8 mouse cellular contexts compared by ENCODE assay signal in the genomic region with DNA sequence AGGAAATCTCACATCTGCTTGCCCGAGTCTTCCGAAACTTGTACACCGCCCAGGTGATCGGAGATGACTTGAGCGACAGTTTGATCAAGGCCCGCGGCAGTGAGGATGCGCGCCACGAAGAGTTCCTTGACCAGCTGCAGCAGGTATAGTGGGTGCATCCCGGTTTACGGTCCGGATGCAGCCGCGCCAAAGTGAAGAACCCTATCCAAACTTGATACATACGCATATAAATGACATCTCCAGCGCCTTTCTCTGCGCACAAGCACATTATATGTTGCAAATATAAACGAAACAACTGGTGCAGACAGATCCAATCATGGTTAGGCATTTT. TPM values are rescaled to one million over a fixed set of nuclear protein-coding genes. Genes with fewer than 3 reads are reported as not detected.
DNase-seq lines count a peak whose midpoint lies in the region; ATAC-seq and TF ChIP-seq lines count a peak whose summit lies in the region.

No protein-coding gene starts in this region.

- no peaks in the 10 kb centered on the region for H3K27me3 ChIP-seq in testis, adult 2 months (ENCODE audit: control insufficient read depth, insufficient read depth, low read length)
- H3K27me3 ChIP-seq in liver, embryonic 13.5 days = peaks cover 20% of the 10 kb centered on the region

- DNase-seq in gastrocnemius, adult 2 months = no peak
- no peak for DNase-seq in gastrocnemius, postnatal 4 days (ENCODE audit: low spot score in 2 of 2)
- DNase-seq in testis, postnatal 14 days (ENCODE audit: low spot score) = no peak
- no peak for DNase-seq in liver, embryonic 13.5 days
- DNase-seq in right cerebral cortex, postnatal 4 days = no peak
- no peak for DNase-seq in Muller cell, postnatal 12 days (ENCODE audit: inconsistent ontology term)
- DNase-seq in layer of hippocampus, postnatal 36 days = no peak

- TF ChIP-seq POLR2A in testis, adult 2 months (IDR thresholded peaks at IDR 0.05; ENCODE audit: control insufficient read depth, low read depth, low read length) = no peak

- no peak for ATAC-seq in liver, embryonic 13.5 days (ENCODE audit: low read depth)

- peak overlapping the region; percentile 79 for H3K27ac ChIP-seq in gastrocnemius, adult 2 months
- H3K27ac ChIP-seq in testis, adult 2 months (ENCODE audit: control insufficient read depth, insufficient read depth, low read depth, low read length) = no peak overlapping the region; the same call in 1 of the 2 replicates
- H3K27ac ChIP-seq in liver, embryonic 13.5 days = no peak overlapping the region

- H3K4me3 ChIP-seq in gastrocnemius, adult 2 months = peak overlapping the region; percentile 86
- peak overlapping the region; percentile 95 for H3K4me3 ChIP-seq in testis, adult 2 months (ENCODE audit: control insufficient read depth, low read depth, low read length)
- H3K4me3 ChIP-seq in liver, embryonic 13.5 days (replicated peaks) = peak overlapping the region; percentile 58

- no peaks in the 10 kb centered on the region; the same call in none of the 2 replicates for H3K36me3 ChIP-seq in testis, adult 2 months (ENCODE audit: control insufficient read depth, insufficient read depth, low read length)
- no peaks in the 10 kb centered on the region for H3K36me3 ChIP-seq in liver, embryonic 13.5 days

- H3K4me2 ChIP-seq in liver, embryonic 13.5 days = peak overlapping the region; percentile 72

- WGBS in liver, embryonic 13.5 days (ENCODE audit: insufficient replicate concordance) = 3% methylated on average over 19 of the region's 19 CpGs

- TF ChIP-seq CTCF in gastrocnemius, adult 2 months (IDR thresholded peaks at IDR 0.05) = no peak
- TF ChIP-seq CTCF in testis, adult 2 months (IDR thresholded peaks at IDR 0.05; ENCODE audit: control insufficient read depth, insufficient read depth, insufficient replicate concordance, low read depth, low read length) = no peak

- H3K4me1 ChIP-seq in testis, adult 2 months (ENCODE audit: control insufficient read depth, insufficient read depth, low read length) = peaks cover 21% of the 10 kb centered on the region
- peaks cover 12% of the 10 kb centered on the region; the same call in 1 of the 2 replicates for H3K4me1 ChIP-seq in liver, embryonic 13.5 days (replicated peaks)

- intact Hi-C loops in gastrocnemius, adult 2 months (cut with DNase I) = no loop called here

- H3K9ac ChIP-seq in liver, embryonic 13.5 days = peak overlapping the region; percentile 40; the same call in 1 of the 2 replicates

- no peaks in the 10 kb centered on the region for H3K9me3 ChIP-seq in liver, embryonic 13.5 days (replicated peaks)

RNA-seq across cellular contexts. Expression of a gene that starts 0.5 kb away (rescaled TPM):
- total RNA-seq in gastrocnemius, adult 2 months (2021) = not detected
- under 1 TPM; 0.12 to 0.13 TPM for total RNA-seq in gastrocnemius, postnatal 4 days (2021)
- polyA plus RNA-seq in testis, adult 2 months (2012; rRNA removed) = 24.9 and 26.2 TPM in 2 replicates
- not detected in 2 replicates for polyA plus RNA-seq in liver, embryonic 13.5 days (2015; fragmentation: Nextera tagmentation; extraction: Ambion mirVana)
- total RNA-seq in layer of hippocampus, postnatal 36 days (2021) = 1 to 10 TPM; 4.3 to 4.4 TPM

RNA-seq across cellular contexts. Expression of a gene that starts 9.4 kb away (rescaled TPM):
- total RNA-seq in gastrocnemius, adult 2 months (2021) = 1 to 10 TPM; 7.6 to 9.6 TPM
- total RNA-seq in gastrocnemius, postnatal 4 days (2021) = 10 to 100 TPM; 16.5 to 17.2 TPM
- 13.4 and 13.9 TPM in 2 replicates for polyA plus RNA-seq in testis, adult 2 months (2012; rRNA removed)
- polyA plus RNA-seq in liver, embryonic 13.5 days (2015; fragmentation: Nextera tagmentation; extraction: Ambion mirVana) = 1.6 and 2.0 TPM in 2 replicates
- 1 to 10 TPM; 8.3 to 8.4 TPM for total RNA-seq in layer of hippocampus, postnatal 36 days (2021)

RNA-seq across cellular contexts. Expression of a gene that starts 50.2 kb away (rescaled TPM):
- total RNA-seq in gastrocnemius, adult 2 months (2021) = under 1 TPM in 1 of 2 experiments, not detected in 1; 0.45 TPM
- 1 to 10 TPM in 1 of 2 experiments, under 1 TPM in 1; 0.86 to 1.7 TPM for total RNA-seq in gastrocnemius, postnatal 4 days (2021)
- 8.7 and 11.4 TPM in 2 replicates for polyA plus RNA-seq in testis, adult 2 months (2012; rRNA removed)
- 7.6 and 7.7 TPM in 2 replicates for polyA plus RNA-seq in liver, embryonic 13.5 days (2015; fragmentation: Nextera tagmentation; extraction: Ambion mirVana)
- under 1 TPM; 0.62 to 0.76 TPM for total RNA-seq in layer of hippocampus, postnatal 36 days (2021)

RNA-seq across cellular contexts. Expression of a gene that starts 54.1 kb away (rescaled TPM):
- total RNA-seq in gastrocnemius, adult 2 months (2021) = under 1 TPM; 0.46 to 0.84 TPM
- total RNA-seq in gastrocnemius, postnatal 4 days (2021) = 1 to 10 TPM; 1.6 to 4.6 TPM
- polyA plus RNA-seq in testis, adult 2 months (2012; rRNA removed) = 1.0 TPM in 2 replicates
- 2.6 and 3.1 TPM in 2 replicates for polyA plus RNA-seq in liver, embryonic 13.5 days (2015; fragmentation: Nextera tagmentation; extraction: Ambion mirVana)
- 1 to 10 TPM; 1.2 to 1.7 TPM for total RNA-seq in layer of hippocampus, postnatal 36 days (2021)

RNA-seq across cellular contexts. Expression of a gene that starts 56.2 kb away (rescaled TPM):
- total RNA-seq in gastrocnemius, adult 2 months (2021) = not detected
- total RNA-seq in gastrocnemius, postnatal 4 days (2021) = not detected
- not detected in 2 replicates for polyA plus RNA-seq in testis, adult 2 months (2012; rRNA removed)
- not detected in 2 replicates for polyA plus RNA-seq in liver, embryonic 13.5 days (2015; fragmentation: Nextera tagmentation; extraction: Ambion mirVana)
- not detected for total RNA-seq in layer of hippocampus, postnatal 36 days (2021)

Comparison
In these comparisons a context has a peak if more than half of its experiments do, and no peak if none do; other contexts are left out.
1. RNA of a gene that starts 0.5 kb away (total RNA-seq): 4.3 to 4.4 TPM in layer of hippocampus, postnatal 36 days; 0.12 to 0.13 TPM in gastrocnemius, postnatal 4 days and not detected in gastrocnemius, adult 2 months; every median in the first group is over 4 times any median in the second.
2. Peak in every context shown above with its lines, with median percentiles within 50 percentile points of each other: H3K4me3 ChIP-seq.